Mouse (Mus musculus): ENCODE measurements at regions not wholly inside any gene's neighbourhood (a gene's known extent, or its start where the extent isn't known, plus 50 kb on each side); places are given as distances from the start of the nearest gene placed in this dataset.

DNA sequence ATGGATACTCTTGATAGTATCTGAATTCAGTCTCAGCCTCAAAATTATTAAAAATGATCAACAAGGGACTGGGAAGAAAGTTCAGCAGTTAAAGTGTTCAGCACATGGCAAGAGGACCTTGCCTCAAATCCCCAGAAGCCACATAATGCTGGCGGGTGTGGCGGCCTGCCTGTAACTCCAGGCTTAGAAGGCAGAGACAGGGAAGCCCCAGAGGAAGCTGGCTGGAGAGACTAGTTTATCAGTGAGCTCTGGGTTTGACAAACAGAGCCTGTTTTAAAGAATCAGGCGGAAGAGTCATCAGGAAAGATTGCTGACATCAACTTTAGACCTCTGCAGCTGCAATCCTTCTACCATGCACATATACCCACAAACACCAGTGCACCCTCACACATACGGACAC lies 52.1 kb upstream of the Fyn start:
- DNase-seq (ENCODE audit: low spot score) = no peak

DNA sequence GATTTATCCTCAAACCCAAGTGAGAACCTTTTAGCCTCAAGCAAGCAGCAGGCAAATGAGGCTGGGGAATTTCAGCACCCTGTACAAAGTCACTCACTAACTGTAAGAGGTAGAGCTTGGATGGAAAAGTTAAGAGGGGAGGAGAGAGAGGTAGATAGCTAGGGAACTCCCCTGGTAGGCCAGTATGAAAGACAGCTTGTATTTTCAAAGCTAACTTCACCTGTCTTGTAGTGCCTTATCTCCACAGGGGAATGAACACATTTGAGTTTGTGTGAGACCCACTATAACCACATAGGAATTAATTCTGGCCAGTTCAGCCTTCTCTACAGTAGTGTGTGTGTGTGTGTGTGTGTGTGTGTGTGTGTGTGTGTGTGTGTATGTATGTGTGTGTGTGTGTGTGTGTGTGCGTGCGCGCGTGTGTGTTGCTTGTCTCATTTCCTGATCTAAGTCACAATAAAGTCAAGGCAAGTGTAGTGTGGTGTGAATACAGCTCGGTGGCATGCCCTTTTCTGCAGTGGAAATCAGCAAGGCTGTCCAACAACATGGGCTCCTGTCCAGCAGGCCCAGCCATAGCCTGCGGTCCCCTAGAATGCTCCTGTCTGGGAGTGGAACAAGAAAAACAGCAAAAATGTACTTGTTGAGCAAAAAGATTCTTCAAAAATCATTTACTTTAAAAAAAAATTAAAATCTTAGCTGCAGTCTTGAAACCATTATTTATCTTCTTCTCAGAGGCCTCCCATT lies 53.1 kb upstream of the Fyn start:
- DNase-seq (ENCODE audit: low spot score) = no peak

DNA sequence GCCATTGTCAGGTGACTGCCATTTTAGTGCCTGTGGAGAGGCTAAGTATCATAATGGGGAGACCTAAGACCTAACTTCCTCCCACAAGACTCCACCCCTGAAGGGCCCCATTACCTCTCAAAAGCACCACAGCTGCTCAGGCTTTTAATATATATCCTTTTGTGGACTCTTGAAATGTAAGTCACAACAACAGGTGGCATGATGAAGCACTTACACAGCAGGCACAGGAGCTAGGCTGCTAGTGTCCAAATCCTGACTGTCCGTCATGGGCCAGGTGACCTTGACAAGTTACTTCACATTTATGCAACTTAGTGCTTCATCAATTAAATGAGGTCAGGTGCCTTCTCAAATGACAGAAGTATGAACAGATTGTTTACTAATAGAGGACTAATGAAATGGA lies 57.2 kb upstream of the Fyn start:
- no peak for DNase-seq (ENCODE audit: low spot score)

DNA sequence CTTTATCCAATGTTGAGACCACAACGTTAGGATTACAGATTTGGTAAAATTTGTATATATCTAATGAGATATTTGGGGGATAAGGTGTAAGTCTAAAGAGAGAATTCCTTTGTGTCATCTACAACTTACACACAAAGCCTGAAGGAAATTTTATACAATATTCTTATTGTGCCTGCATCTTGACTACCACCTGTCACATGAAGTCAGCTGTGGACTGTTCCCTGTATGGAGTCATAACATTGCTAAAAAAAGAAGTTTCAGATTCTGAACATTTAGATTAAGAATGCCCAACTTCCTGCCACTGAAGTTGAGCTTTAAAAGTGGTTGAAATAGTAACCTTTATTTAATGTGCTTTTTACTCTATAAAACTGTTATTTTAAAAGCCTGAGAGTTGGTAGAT lies 60.1 kb upstream of the Fyn start:
- no peak for DNase-seq (ENCODE audit: low spot score)

DNA sequence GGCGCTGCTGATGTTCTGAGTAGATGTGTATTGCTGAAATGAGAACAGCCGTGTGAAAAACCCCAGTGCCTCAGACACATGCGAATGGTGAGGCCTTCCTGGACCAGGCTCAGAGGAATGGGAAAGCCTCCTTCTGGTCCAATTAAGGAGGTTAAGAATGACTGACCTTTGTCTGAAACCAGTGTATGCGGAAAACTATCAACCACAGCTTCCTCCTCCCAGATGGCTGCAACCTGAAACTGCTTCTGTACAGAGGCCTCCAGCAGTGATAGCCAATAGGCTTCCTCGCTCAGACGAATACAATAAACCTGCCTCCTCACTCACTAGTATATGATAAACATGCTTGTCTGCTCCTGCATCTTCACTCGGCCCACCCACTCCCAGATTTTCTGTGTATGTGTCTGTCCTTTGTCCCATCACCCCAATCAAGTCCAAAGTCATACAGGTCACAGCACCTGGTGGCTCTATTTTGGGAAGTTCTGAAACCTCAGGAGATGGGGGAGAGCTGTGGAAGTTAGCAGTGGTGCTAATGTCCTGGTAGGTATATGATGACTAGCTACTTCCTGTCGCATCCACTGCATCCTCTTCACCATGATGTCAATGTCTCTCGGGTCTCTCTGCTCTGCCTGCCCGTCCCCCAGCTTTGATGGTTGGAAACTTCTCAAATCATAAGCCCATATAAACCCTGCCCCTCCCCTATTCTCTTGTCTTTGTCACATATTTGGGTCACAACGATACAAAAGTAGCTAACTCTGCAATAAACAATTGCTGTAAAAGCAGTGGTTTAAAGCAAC lies 75.8 kb upstream of the Fyn start:
- no peak for DNase-seq (ENCODE audit: low spot score)

DNA sequence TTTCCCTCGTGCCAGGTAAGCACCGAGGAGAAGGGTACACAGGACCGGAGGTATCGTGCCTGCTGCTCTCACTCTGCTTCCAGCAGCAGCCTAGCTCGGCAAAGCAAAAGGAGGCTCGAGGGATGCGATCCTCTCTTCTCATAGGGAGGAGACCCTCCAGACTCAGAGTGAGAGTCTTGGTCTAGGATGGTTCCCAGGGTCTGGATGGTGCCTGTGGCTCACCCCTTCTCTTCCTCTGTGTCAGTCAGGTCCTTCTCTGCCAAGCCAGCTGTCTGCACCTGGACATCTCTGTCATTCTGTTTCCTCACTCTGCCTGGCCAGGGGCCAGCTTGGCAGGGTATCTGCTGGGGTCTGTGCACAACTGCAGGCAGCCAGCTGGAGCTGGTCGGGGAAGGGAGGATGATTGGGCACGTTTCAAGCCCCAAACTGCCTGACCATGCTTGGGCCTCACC lies 76.9 kb upstream of the Fyn start:
- peak; percentile 16 for DNase-seq (ENCODE audit: low spot score)

DNA sequence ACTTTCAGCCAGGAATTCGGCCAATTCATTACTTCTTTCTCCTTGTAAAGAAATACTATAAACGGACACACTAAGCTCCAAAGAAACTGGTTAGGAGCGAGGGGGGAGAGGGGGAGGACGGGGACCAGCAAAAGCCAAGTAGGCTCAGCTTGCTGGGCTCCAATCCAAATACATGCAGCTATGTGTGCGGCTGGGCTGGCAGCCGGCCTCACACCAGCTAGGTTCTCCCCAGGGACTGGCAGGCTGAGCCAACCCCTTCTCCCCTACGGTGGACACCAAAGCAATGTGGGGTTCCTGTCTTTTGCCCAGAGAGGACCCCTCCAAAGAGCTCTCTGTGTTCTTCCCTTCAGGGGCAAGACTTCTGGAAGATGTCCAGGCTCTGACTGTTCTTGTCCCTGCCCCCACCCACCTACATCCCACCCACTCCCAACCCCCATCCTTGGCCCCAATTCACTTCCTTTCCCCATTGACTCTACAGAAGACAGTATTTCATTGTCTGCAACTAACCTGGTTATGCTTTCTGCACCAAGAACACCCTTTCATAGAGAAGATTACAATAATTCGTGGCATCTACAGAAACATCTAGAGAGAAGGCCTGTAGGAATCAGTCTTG lies 77.4 kb upstream of the Fyn start:
- DNase-seq (ENCODE audit: low spot score) = peak; percentile 67

DNA sequence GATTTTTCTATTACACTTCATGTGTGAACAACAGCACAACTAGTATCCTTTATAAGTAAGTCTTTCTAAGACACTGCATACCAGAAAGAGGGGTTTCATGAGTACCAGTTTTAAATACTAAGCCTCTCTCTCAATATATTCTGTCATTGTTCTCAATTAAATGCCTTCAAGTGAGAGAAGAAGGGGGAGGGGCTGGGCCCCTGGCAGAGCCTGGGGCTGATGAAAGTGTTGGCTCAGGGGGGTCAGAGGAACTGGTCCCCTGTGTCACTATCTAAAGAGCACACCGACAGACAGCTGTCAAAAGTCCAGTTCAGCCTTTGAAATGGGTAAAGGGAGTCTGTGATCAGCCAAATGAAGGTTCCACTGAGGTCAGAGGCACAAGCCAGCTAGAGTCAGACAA lies 78.4 kb upstream of the Fyn start:
- no peak for DNase-seq (ENCODE audit: low spot score)

DNA sequence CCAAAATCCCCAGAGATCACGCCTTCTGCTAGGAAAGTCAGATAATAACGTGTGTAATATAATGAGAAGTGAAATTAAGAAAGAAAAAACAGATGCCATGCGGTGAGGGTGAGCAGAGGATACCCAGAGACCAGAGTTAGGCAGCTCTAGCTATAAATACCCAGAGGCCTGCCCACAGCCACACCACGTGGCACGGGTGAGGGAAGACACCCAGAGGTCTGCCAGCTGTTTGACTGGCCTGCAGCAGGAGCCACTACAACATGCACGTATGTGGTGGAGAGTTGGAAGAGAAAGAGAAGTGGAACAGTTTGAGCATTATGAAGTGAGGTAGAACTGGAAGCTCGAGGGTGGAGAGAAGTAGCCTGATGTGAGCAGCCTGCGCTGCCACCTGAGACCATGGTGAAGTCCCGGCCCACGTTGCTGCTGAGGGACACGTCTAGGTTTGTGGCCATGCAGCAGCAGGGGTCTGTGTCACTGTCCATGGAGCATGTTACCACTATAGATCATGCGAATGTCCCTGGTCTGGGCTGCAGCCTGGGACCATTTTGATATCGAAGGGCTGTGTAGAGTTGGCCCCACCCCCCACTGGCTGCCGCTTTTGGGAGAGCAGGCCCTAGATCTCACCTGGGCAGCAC lies 88.2 kb upstream of the Fyn start:
- no peak for DNase-seq (ENCODE audit: low spot score)

DNA sequence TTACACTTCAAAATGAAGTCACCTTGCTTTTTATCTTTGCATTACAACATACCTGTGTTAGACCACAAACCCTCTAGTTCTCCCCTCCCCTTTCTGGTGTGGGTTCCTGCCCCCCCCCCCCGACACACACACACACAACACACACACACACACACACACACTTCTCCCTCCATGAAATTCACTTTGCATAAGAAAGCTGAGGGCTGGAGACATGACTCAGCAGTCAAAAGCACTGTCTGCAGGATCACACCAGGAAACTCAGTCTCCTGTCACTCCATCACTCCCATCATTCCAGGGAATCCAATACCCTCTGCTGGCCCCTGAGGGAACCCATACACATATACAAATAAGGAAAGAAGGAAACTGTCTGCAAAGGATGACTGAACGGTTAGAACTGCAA lies 94.5 kb upstream of the Fyn start:
- DNase-seq (ENCODE audit: low spot score) = no peak

DNA sequence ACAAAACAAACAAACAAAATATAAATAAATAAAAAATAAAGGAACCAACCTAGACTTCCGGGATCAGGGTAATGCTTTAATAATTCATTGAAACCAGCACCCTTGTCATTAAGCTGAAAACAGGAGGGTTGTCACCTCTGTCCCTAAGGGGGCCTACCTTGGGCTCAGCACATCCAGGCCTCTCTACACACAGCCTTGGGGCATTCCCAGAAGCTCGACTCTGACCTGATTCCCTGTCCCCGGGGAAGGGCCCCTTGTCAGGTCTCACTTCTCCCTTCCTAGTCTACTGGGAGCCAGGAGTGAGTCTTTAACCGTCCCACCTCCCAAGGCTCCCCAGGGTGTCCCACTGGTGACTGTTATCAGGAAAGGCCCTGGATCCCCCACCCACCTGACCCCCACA lies 95.2 kb upstream of the Fyn start:
- no peak for DNase-seq (ENCODE audit: low spot score)

DNA sequence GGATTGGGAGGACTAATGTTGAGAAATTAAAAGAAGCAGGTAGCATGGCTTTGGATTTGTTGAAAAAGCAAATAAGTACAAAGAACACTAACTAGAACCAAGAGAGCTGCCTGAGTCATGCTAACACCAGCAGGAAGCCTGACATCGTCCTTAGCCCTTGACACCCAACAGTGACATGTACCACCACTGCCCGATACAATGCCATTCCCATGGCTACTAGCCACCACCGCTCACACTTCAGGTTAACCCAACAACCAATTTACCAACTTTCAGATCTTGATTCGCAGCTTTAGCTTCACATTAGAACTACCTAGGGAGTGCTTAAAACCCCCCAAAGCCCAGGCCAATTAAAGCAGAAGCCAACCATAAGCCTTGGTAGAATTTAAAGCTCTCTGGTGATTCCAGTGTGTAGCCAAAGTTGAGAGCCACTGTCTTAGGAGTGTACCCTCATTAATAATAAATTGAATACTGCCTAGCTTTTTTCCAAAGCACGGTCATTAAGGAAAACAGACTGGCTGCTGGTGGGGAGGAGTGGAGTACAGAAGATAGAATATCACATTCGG lies 96.2 kb upstream of the Fyn start:
- DNase-seq (ENCODE audit: low spot score) = no peak

DNA sequence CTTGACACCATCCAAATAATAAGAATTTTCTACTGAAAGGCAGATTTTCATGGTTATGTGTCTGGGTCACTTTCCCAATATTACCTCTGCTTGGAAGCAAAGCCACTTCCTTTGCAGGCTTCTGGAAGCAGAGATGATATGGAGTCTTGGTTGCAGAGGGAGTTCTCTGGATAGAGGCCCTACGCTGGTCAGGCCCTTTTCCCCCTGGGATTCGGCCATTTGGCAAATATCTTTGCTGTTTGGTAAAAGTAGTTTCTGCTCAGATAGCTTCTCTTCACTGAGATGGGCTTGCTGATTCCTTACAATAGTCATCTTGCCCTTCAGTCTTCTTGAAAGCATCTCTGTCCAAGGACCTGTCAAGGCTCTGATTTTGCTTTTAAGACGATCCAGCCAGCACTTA lies 98.2 kb upstream of the Fyn start:
- DNase-seq (ENCODE audit: low spot score) = no peak

DNA sequence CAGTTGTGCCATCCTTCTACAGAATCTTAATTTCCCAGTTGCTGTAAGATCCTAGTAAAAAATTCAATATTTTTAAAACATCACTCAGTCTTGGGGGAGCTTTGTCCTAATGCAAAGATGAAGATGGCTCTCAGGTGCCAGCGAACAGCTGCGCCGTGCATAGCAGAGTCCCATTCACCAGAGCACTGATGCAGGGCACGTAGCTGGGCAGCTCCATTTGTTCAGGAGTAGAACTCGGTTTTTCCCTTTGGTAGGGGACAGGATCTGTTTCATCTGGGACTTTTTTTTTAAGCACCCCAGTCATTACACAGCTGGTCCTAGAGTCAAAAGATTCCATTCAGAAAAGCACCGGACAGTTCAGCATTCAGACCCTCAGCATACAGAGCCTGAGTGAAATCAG lies 101.4 kb upstream of the Fyn start:
- no peak for DNase-seq (ENCODE audit: low spot score)

DNA sequence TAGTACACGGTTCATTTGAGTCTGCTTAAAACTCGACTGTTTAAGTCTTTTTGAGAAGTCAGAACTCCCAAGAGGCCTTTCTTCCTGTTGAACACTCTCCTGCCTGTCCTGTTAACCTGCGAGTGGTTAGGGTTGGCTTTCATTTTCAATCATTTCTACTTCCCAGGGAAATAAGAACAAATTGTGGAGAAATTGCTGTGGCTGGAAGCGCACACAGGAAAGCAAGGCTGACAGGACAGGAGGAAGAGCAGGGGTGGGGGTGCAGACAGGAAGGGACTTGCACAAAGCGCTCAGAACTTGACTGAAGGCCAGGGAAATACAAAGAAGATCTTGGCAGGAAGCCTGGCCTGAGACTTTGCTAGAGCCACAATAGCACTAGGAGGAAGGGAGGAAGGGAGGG lies 102.2 kb upstream of the Fyn start:
- DNase-seq (ENCODE audit: low spot score) = peak; percentile 77

DNA sequence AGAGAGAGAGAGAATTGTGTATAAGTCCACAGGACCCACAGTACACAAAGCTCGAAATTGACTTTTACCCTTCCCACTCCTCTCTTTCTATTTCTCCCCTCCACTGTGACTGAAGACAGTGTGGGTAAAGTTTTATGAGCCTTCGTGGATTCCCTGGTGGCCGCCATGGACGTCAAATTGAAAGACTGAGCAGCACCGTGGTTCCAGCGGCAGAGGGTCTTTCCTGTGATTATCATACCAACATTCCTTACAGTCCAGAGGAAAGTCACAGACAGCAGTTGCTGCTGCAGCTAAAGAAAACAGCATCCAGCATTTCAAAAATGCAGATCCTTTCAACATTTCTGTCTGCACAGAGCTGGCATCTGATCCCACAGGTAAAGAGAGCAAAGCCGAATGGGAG lies 98.9 kb upstream of the Ccn6 start:
- DNase-seq (ENCODE audit: low spot score) = no peak

DNA sequence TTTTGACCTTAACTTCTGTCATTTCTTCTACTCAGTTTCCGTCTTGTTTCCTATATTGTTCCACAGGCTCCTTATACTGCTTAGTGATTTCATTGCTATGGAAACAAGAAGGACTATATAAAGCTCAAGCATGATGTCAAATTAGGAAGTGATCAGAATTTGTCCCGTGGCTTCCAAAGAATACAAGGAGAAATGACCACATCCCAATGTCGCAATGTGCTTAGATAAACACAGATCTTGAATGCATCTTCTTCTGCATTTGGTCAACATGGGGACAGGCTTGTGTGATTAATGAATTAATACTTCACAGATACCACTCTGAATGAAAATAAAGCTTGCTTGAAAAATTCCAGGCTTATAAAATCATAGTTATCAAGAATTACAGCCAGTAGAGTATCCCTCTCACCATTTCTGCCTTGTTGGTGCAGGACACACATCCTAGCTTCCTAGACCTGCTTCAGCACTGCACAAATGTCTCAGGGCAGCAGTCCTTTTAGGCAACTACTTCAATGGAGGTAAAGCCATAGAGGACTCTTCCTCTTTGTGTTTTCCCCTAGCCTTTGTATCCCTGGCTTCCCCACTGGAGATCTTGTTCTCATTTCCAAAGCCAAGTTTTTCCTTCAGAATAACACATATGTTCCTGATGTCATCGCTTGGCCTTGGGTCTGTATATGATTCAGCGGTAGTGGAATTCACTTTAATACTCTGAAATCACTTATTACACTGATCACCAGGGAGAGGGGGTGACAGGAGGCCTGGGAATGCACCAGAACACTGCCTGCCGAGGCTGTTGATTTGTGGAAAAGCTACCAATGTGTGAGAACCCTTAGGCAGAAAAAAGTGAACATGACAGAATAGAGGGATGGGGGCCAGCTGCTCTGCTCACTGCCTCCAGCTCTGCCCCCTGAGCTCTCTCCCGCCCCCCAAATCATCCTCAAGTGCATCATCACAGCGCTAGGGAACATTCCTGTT lies 97.9 kb upstream of the Ccn6 start:
- DNase-seq (ENCODE audit: low spot score) = no peak

DNA sequence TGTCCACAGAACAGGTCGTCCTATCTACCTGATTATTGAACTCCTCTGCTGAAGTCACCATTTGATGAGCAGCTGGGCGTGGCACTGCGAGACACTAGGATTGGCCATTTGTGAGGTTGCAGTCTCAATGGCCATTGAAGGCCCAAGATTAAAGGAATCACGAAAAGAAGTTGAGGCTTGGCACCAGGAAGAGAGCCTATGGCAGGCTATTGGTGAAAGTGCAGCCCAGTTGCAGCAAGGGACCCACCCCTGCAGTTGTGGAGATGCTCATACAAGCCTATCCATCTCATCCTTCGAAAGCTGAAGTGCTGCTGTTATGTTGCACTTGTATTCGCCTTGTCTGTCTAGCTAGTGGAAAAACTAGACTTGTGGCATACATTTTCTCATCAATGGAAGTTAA lies 96.5 kb upstream of the Ccn6 start:
- DNase-seq (ENCODE audit: low spot score) = no peak

DNA sequence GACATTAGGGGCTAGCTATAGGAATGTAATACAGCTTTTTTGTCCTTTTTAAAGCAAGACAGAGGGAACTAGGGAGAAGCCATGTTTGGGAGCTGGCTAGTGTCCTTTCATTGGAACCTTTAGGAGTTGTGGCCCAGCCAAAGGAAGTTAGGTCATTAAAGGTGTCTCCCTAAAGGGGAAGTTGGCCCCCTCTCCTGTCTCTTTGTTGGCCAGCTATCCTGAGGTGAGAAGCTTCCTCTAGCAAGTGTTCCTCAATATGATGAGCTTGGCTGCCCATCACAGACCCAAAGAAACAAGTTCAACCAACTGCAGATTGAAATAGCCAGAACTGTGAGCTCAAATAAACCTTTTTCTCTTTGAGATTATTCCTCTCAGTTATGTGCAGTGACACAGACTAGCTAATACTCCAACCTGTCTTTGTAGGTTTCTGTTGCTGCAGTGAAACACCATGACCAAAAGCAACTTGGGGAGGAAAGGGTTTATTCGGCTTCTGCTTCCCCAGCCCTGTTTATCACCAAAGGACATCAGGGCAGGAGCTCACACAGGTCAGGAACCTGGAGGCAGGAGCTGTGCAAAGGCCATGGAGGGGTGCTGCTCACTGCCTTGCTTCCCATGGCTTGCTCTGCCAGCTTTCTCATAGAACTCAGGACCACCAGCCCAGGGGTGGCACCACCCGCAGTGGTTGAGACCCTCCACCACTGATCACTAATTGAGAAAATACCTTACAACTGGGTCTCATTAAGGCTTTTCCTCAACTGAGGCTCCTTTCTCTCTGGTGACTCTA lies 94.0 kb upstream of the Ccn6 start:
- no peak for DNase-seq (ENCODE audit: low spot score)

DNA sequence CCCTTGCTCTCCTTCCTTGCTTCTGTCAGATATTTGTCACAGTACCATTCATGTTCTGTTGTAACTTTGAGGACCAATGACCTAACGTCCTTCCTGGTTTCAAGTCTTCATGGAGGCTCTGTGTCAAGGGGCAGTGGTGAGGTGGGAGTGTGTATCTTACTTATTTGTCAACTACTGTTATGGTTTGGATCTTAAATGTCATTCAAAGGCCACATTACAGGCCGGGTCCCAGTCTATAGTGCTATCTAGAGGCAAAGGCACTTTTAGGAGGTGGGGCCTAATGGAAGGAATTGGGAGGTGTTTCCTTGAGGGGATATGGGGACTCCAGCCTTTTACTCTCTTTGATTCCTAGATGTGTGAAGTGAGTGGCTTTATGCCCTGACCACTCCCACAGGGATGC lies 91.0 kb upstream of the Ccn6 start:
- no peak for DNase-seq (ENCODE audit: low spot score)

All from ovary, adult 18-20 months (tissue).